Mouse (Mus musculus): ENCODE measurements at regions not wholly inside any gene's neighbourhood (a gene's known extent, or its start where the extent isn't known, plus 50 kb on each side); places are given as distances from the start of the nearest gene placed in this dataset.
"Not testable (repeated sequence)": the region's sequence is repeated elsewhere in the genome, so short reads cannot be mapped to it uniquely, and the experiment has no call there.

- H3K9ac ChIP-seq (ENCODE audit: low read depth, low read length); ATAC-seq (replicated peaks; ENCODE audit: low FRiP score, low read depth): not testable (repeated sequence)
- WGBS: no CpG with 5 or more reads among the region's 4 CpGs
These were observed 326.1 kb upstream of the Olfr1507 start for GRCm38 (mm10) chr14:52821617-52822016.

GRCm38 (mm10) chr14:52811128-52811415 is 315.5 kb upstream of the Olfr1507 start:
- not testable (repeated sequence) for H3K9ac ChIP-seq (ENCODE audit: low read depth, low read length); H3K27me3 ChIP-seq (ENCODE audit: insufficient read depth, low read length); H3K36me3 ChIP-seq (ENCODE audit: insufficient read depth, low read length); DNase-seq (ENCODE audit: low spot score); H3K4me1 ChIP-seq (replicated peaks; ENCODE audit: insufficient read depth, low read length); H3K9me3 ChIP-seq (replicated peaks; ENCODE audit: low read length); H3K27ac ChIP-seq; ATAC-seq (replicated peaks; ENCODE audit: low FRiP score, low read depth); H3K4me2 ChIP-seq (ENCODE audit: low read length); H3K4me3 ChIP-seq (replicated peaks; ENCODE audit: low read depth, low read length)
- 83% methylated on average over 3 of the region's 5 CpGs for WGBS

More at GRCm38 (mm10) chr14:52821617-52822016, 326.1 kb upstream of the Olfr1507 start:
- not testable (repeated sequence) for H3K4me3 ChIP-seq (replicated peaks; ENCODE audit: low read depth, low read length); DNase-seq (ENCODE audit: low spot score); H3K36me3 ChIP-seq (ENCODE audit: insufficient read depth, low read length); H3K27ac ChIP-seq; H3K4me1 ChIP-seq (replicated peaks; ENCODE audit: insufficient read depth, low read length); H3K9me3 ChIP-seq (replicated peaks; ENCODE audit: low read length); H3K4me2 ChIP-seq (ENCODE audit: low read length); H3K27me3 ChIP-seq (ENCODE audit: insufficient read depth, low read length)

GRCm38 (mm10) chr14:52810275-52811127 is 315.0 kb upstream of the Olfr1507 start:
- H3K36me3 ChIP-seq (ENCODE audit: insufficient read depth, low read length): not testable (repeated sequence)

GRCm38 (mm10) chr14:52801705-52802104 is 306.2 kb upstream of the Olfr1507 start:
- not testable (repeated sequence) for H3K4me3 ChIP-seq (replicated peaks; ENCODE audit: low read depth, low read length); H3K4me2 ChIP-seq (ENCODE audit: low read length); ATAC-seq (replicated peaks; ENCODE audit: low FRiP score, low read depth); H3K27ac ChIP-seq; DNase-seq (ENCODE audit: low spot score); H3K9ac ChIP-seq (ENCODE audit: low read depth, low read length); H3K9me3 ChIP-seq (replicated peaks; ENCODE audit: low read length); H3K4me1 ChIP-seq (replicated peaks; ENCODE audit: insufficient read depth, low read length); H3K27me3 ChIP-seq (ENCODE audit: insufficient read depth, low read length); H3K36me3 ChIP-seq (ENCODE audit: insufficient read depth, low read length)
- WGBS: 78% methylated on average over 2 of the region's 2 CpGs

More at GRCm38 (mm10) chr14:52810275-52811127, 315.0 kb upstream of the Olfr1507 start:
- not testable (repeated sequence) for H3K27me3 ChIP-seq (ENCODE audit: insufficient read depth, low read length); H3K4me1 ChIP-seq (replicated peaks; ENCODE audit: insufficient read depth, low read length); DNase-seq (ENCODE audit: low spot score); H3K4me3 ChIP-seq (replicated peaks; ENCODE audit: low read depth, low read length); H3K9me3 ChIP-seq (replicated peaks; ENCODE audit: low read length); H3K27ac ChIP-seq; H3K4me2 ChIP-seq (ENCODE audit: low read length); ATAC-seq (replicated peaks; ENCODE audit: low FRiP score, low read depth); H3K9ac ChIP-seq (ENCODE audit: low read depth, low read length)
- WGBS: 65% methylated on average over 8 of the region's 8 CpGs
- TF ChIP-seq CTCF (IDR thresholded peaks at IDR 0.05; ENCODE audit: low read depth): peak; percentile 55

- not testable (repeated sequence) for H3K27ac ChIP-seq; H3K9me3 ChIP-seq (replicated peaks; ENCODE audit: low read length); H3K4me2 ChIP-seq (ENCODE audit: low read length); H3K36me3 ChIP-seq (ENCODE audit: insufficient read depth, low read length); H3K27me3 ChIP-seq (ENCODE audit: insufficient read depth, low read length); H3K4me1 ChIP-seq (replicated peaks; ENCODE audit: insufficient read depth, low read length); H3K4me3 ChIP-seq (replicated peaks; ENCODE audit: low read depth, low read length); DNase-seq (ENCODE audit: low spot score); H3K9ac ChIP-seq (ENCODE audit: low read depth, low read length)
- peak; percentile 72; the same call in 1 of the 2 replicates for ATAC-seq (replicated peaks; ENCODE audit: low FRiP score, low read depth)
- 66% methylated on average over 4 of the region's 9 CpGs for WGBS
These were observed 297.1 kb upstream of the Olfr1507 start for GRCm38 (mm10) chr14:52792600-52792999.

GRCm38 (mm10) chr14:52791828-52792227 is 296.3 kb upstream of the Olfr1507 start:
- H3K36me3 ChIP-seq (ENCODE audit: insufficient read depth, low read length); H3K4me2 ChIP-seq (ENCODE audit: low read length); DNase-seq (ENCODE audit: low spot score); ATAC-seq (replicated peaks; ENCODE audit: low FRiP score, low read depth); H3K9ac ChIP-seq (ENCODE audit: low read depth, low read length); H3K9me3 ChIP-seq (replicated peaks; ENCODE audit: low read length); H3K4me1 ChIP-seq (replicated peaks; ENCODE audit: insufficient read depth, low read length); H3K27ac ChIP-seq; H3K27me3 ChIP-seq (ENCODE audit: insufficient read depth, low read length); H3K4me3 ChIP-seq (replicated peaks; ENCODE audit: low read depth, low read length): not testable (repeated sequence)
- peak; percentile 38; the same call in 1 of the 2 replicates for TF ChIP-seq CTCF (IDR thresholded peaks at IDR 0.05; ENCODE audit: low read depth)
- WGBS: 40% methylated on average over 6 of the region's 6 CpGs

- H3K4me3 ChIP-seq (replicated peaks; ENCODE audit: low read depth, low read length); H3K4me2 ChIP-seq (ENCODE audit: low read length); H3K27me3 ChIP-seq (ENCODE audit: insufficient read depth, low read length); H3K9ac ChIP-seq (ENCODE audit: low read depth, low read length); DNase-seq (ENCODE audit: low spot score); H3K4me1 ChIP-seq (replicated peaks; ENCODE audit: insufficient read depth, low read length); ATAC-seq (replicated peaks; ENCODE audit: low FRiP score, low read depth); H3K27ac ChIP-seq; H3K36me3 ChIP-seq (ENCODE audit: insufficient read depth, low read length); H3K9me3 ChIP-seq (replicated peaks; ENCODE audit: low read length): not testable (repeated sequence)
- WGBS: 75% methylated on average over 4 of the region's 4 CpGs
These were observed 287.3 kb upstream of the Olfr1507 start for GRCm38 (mm10) chr14:52782832-52783231.

- WGBS: 78% methylated on average over 2 of the region's 2 CpGs
- H3K9ac ChIP-seq (ENCODE audit: low read depth, low read length); H3K4me2 ChIP-seq (ENCODE audit: low read length); ATAC-seq (replicated peaks; ENCODE audit: low FRiP score, low read depth); H3K36me3 ChIP-seq (ENCODE audit: insufficient read depth, low read length); H3K27me3 ChIP-seq (ENCODE audit: insufficient read depth, low read length); H3K27ac ChIP-seq; H3K4me3 ChIP-seq (replicated peaks; ENCODE audit: low read depth, low read length); DNase-seq (ENCODE audit: low spot score); H3K4me1 ChIP-seq (replicated peaks; ENCODE audit: insufficient read depth, low read length); H3K9me3 ChIP-seq (replicated peaks; ENCODE audit: low read length): not testable (repeated sequence)
These were observed 280.3 kb upstream of the Olfr1507 start for GRCm38 (mm10) chr14:52775816-52776215.

All from kidney, postnatal 0 days (tissue).